Mouse (Mus musculus) retina, postnatal 7 days (tissue): ENCODE results near the gene Zfhx3.

Source experiments
- DNase-seq: peaks from one replicate; pipeline ENCODE4 v3.0.0-alpha.2; 2012; ENCODE audit warnings: low read depth, low spot score

Zfhx3 gene

GRCm38 (mm10) chr8:108089632-108090031 is 147.2 kb downstream of the Zfhx3 start:
- no peak for DNase-seq

DNA sequence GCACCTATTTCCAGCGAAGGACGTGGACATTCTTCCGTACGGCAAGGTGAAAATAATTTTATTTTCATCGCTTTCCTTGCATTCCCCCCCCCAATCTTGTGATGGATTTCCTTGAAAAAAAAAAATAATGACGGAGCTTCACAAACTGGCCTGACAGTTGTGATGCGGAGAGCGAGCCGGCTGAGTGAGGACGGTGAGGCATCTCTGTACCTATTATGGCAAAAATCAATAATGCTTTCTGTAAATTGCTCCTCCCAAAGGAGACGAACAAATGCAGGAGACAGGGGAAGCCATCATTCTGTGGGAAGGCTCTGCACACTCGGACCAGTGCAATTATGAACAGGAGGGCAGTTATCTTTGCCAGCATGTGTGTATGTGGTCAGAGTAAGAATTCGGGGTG is 156.2 kb downstream of the Zfhx3 start:
- no peak for DNase-seq

GRCm38 (mm10) chr8:108101131-108101530 is 158.7 kb downstream of the Zfhx3 start:
- DNase-seq = no peak

DNA sequence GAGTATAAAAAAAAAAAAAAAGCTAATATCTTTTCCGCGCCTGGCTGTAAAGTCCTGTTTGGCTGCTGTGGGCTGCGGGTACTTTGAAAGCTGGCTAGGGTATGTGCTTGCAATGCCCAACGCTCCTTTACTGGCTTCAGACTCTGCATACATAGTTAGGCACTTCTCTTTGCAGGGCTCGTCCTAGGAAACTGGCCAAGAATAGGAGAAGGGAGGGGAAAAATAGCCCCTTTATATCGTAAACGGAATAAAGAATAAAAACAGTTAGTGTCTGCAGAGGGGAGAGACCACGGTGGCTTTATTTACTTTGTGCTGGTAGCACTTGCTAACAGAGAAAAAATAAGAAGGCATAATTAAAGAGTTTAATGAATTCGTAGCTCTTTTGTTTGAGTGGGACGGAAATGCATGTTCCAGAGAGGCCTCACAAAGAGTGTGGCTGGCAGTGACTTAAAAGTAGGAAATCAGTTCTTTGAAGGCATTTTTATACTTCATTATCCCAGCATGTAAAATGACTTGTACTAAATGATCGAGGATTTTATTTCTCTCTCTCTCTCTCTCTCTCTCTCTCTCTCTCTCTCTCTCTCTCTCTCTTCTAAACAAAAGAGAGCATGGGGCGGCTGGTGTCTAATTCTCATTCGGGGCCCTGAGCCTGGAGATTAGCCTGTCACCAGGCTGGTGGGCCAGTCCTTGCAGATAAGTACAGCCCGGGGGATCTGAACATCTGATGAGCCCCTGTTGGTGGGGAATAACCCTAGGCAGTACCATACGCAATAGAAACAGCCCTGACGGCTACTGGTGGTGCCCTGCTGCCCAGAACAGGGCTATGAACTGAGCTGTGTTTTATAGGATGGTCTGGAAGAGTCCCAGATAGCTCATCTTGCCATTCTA is 159.8 kb downstream of the Zfhx3 start:
- DNase-seq = no peak

- DNase-seq = no peak
These were observed 162.1 kb downstream of the Zfhx3 start for GRCm38 (mm10) chr8:108104471-108105098.

- no peak for DNase-seq
These were observed 182.6 kb downstream of the Zfhx3 start for GRCm38 (mm10) chr8:108125053-108125452.

DNA sequence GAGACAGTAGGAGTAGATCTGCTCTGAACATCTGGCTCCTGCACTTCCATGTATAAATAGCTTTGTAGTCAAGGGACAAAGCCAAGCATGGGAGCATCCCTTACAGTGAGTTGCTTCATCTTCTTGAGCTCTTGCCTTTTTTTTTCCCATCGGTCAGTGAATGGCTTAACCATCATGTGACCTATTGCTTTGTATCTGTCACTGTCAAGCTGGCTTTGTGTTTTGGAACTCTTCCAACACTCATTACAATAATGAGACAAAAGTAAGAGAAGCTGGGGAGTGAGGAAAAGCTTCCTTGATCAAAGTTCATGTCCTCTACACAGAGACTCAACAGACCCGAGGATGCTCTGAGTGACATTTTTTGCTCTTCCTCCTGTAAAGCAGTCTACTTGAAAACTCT is 183.0 kb downstream of the Zfhx3 start:
- DNase-seq = no peak

DNA sequence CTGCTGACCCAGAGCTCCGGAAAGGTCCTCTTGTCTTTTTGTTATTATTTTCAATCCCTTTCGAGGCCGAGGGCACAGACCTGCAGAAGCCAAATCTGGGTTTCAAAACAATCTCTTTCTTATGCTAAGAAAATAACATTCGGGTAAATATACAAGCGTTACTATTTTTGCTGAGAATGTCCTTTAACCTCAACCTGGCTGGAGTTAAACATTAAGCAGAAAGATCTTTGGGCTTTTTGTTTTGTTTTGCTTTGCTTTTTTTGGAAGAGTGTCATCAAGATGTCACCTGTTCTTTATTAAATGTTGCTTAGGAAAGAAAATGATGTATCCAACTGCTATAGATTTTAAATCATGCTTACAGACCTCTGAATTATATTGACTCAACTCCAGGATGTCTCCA is 204.1 kb downstream of the Zfhx3 start:
- DNase-seq = no peak

DNA sequence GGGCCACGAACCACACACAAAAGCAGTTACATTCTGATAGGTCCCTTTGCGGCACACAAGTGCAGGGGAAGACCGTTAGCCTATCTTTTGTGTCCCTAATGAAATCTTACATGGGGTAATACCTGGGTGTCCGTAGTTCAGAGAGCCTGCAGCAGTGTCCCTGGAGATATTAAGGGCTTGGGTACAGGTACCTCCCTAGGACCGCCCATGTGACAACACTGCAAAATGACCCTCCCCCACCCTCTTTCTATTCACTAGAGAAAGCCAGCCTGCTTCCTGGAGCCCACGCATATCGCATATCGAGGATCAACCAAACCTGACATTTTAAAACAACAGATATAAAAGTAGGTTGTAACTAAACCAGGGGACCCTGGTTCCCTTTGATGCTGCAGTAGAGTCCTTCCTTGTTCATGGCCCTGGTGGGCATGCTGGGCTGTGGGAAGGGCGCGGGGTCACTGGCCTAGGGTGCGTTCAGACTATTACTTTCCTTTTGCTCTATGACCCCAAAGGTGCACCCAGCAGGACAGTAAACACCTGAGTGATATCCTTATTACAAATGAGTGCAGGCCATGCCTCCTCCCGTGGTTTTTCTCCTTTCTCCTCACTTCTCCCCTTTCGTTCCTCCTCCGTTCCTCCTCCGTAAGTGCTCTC is 206.3 kb downstream of the Zfhx3 start:
- no peak for DNase-seq

DNA sequence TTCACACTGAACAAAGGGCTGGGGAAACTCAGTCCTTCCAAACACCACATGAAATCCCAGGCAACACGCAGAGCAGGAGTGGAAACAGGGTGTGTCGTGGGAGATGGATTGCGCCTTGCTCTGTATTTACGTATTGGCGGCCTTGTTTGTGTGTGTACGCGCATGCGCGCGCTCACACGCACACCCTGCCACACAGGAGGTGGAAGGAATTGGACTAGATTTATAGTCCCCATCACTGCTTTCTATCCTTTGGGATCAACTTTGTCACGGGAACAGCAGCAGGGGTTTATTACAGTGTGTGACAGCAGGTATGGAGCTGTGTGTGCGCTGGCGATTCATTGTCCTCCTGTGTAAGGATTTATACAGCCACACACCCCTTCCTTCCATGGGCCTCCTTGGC is 228.4 kb downstream of the Zfhx3 start:
- no peak for DNase-seq

GRCm38 (mm10) chr8:108183296-108183695 is 240.9 kb downstream of the Zfhx3 start:
- peak; percentile 9 for DNase-seq

DNA sequence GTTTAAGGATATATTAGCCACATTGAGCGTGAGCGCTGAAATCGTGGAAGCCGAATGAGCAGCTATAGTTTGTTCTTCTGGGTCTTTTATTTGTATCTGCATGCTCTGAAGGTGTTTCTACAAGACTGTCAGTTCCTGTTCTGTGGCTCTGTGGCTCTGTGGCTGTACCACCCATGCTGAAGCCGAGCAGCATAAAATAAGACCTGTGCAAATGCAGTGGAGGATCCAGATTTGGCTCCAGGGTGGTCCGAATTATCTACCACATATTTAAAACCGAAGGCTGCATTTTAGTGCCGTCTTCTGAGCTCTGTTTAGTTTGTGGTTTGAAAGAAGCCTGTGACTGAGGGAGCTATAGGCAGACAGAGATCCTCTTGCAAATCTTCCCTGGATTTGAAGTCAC is 241.5 kb downstream of the Zfhx3 start:
- no peak for DNase-seq

DNA sequence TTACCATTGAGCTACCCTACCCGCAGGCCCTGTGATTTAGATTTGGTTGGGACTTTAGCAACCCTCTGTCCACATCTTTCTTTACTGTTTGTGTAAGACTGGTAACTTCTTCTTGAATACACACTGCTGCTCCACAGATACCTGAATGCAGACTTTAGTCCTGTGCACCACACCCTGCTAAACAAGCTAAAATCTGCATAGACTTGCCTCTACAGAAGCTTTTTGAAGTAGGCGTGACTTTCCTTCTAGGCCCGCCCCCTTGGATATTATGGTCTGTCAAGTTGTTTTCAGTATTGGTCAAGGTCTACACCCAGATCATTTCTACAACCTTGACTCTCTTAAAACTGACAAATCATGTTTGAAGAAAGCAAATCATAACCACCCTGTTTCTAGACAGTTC is 243.8 kb downstream of the Zfhx3 start:
- no peak for DNase-seq

GRCm38 (mm10) chr8:108188044-108188443 is 245.6 kb downstream of the Zfhx3 start:
- no peak for DNase-seq

DNA sequence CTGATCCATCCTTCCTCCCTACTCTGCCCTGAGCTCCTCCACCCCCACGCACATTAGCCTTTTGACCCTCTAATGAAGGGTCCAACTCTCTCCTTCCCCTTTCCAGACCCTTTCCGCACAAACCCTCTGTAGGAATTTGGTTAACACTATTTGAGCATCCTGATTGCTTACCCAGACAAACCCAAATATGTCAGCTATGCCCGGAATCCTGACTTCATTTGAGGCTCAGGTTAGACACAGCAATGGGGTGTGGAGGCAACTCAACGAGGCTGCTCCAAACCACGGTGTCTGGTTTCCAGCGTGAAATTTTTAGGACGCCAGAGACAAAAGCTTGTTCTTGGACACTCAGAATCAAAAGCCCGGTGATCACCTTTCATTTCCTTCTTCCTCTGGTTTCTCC is 252.1 kb downstream of the Zfhx3 start:
- DNase-seq = no peak

DNA sequence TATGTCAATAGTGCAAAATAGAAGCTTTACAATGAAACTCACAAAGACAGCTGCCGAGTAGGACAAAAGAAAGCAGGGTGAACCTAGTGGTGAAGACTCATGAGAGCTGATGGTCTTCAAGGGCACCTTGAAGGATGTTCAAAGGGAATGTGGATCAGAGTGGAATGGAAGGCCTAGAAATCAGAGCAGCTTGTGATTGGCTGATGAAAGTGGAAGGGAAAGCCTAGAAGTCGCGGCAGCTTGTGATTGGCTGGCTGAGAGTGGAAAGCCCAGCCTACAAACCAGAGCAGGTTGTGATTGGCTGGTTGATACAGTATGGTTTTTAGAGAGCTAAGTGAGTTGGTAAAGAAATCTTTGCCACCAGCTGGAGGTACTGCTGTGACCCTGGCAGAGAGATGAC is 272.6 kb downstream of the Zfhx3 start:
- no peak for DNase-seq

DNA sequence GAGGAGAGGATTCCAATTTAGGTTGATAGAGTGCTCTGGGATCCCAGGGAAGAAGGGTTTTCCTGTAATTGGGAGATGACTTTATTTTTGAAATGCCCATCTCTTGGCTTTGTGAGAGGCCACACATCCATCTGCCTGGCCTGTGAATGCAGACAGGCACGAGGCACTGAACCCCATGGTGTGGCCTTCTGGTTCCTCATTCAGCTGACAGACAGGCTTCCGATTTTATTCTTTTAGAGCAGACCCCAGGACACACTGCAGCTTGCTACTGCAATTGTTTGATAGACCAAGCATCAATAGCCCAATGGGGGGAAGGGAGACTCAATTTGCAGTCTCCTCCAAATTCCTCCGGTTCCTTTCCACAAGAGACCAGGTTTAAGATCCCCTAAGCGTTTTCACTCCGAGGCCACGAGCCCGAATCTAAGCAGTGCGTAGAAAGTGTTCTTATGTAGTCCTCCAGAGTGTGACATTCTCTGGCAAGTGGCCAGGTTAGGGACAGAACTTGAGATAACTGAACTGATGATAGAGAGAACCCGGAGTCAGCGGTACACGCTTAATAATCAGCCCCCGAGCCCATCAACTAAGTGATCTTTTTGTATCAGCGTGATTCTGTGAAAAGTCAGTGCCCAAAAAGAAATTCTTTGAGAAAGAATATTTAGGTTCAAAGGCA is 275.9 kb downstream of the Zfhx3 start:
- DNase-seq = no peak

DNA sequence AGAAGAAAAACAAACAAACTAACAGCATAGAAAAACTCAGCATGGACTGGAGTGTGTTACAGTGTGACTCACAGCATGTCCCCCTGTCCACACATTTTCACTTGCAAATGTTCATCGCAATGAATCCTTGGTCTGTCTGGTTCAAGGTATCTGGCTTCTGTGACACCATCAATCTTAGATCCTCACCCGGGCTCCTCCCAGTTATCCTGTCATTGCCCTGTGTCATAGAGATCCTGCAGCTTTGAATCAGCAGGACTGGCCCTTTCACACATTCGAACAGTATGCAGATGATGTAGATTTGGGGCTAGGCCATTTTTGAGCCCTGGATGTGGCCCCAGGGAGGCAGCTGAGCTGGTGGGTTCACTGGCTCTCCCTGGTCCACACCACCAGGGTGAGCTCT is 278.1 kb downstream of the Zfhx3 start:
- no peak for DNase-seq

DNA sequence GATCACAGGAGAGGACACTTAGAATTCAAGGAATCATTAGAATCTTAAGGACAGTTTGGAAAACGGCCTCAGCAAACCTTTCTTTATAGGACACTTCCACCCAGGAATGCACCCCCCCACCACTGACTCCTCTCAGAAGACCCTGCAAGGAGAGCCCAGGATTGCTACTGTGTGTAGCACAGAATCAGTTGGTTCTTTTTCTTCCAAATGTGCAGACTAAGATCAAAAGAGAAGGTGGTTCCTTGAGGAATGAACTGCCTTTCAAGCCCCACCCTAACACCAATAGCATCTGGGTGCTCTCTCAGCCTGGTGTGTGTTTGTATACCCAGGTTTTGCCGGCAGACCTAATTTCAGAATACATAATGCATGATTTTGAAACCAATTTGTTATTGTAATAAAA is 279.6 kb downstream of the Zfhx3 start:
- DNase-seq = no peak

- DNase-seq = no peak
These were observed 289.9 kb downstream of the Zfhx3 start for GRCm38 (mm10) chr8:108232326-108232725.

- no peak for DNase-seq
These were observed 292.0 kb downstream of the Zfhx3 start for GRCm38 (mm10) chr8:108234481-108234880.

DNA sequence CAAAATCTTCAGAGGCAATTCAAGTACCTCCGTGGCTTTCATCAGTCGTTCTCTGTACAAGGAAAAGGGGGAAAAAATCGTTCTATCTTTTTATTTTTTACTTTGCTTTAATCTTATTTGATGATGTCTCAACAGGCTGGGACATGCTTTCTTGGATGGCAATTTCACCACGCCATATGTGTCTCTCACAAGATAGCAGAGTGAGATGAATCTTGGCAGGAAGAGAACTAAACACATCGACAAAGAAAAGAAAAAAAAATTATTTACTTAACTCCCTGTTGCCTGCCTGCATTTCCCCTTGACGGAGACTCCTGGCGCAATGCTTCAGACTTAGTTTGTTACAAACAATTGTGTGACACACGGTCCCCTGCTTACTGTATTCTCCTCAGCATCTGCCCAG is 294.3 kb downstream of the Zfhx3 start:
- DNase-seq = no peak
